Mouse (Mus musculus): ENCODE data around the gene Fam78a.
"Not testable (repeated sequence)": the region's sequence is repeated elsewhere in the genome, so short reads cannot be mapped to it uniquely, and the experiment has no call there.

DNA sequence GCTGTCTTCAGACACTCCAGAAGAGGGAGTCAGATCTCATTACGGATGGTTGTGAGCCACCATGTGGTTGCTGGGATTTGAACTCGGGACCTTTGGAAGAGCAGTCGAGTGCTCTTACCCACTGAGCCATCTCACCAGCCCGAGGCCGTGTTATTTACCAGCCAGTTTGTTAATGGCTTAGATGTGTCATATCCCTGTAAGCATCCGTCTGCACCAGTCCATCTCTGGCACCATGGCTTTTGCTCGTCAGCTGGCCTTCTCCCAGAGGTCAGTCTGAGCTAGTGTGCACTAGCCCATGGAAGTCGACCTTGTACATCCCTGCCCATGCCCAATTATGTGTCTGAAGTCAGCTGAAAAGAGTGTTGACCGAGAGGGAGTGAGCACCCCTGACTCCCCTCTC lies 44.0 kb downstream of the Fam78a start:
- TF ChIP-seq CTCF (IDR thresholded peaks at IDR 0.05; ENCODE audit: extremely low read depth, insufficient read depth, insufficient read length, insufficient replicate concordance); POLR2A (IDR thresholded peaks at IDR 0.05; ENCODE audit: low read depth, low read length): not testable (repeated sequence)

Measured in spleen, adult 2 months (tissue).